Mouse (Mus musculus): Measurements from ENCODE around the gene Pacrg. TPM values are rescaled to one million over a fixed set of nuclear protein-coding genes. Genes with fewer than 3 reads are reported as not detected.

Pacrg gene
- total RNA-seq, 2 experiments from 2014 or later: 19.9 to 23.8 TPM

DNA sequence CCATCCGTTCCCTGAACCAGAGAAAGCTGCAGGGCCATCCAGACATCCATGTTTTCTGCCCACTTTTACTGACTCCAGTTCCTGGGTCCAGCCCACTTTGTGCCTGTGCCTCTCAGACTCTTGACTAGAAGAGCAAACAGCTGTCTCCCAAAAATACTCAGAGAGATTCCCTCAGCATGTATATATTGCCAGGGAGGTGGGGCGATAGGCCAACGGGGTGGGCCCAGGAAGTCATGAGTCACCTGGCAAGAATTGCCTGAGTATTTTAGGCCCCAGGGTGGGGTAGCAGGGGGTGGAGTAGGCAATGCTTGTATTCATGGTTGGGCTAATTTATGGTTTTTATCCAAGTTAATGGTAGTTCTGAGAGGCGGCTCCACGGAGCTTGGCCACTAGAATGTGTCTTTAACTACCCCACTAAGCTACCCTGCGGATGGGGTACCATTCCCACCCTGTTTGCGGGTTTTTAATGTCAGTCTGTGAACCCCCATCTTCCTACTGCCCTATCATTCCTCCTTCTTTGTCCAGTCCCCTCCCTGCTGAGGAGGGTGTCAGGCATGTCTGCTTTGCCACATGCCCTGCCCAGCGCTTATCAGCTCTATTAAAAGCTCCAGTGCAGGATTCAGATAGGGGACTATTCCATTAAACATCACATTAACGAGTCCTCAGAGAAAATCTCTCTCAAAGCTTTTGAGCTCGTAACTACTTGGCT lies 461.5 kb downstream of the Pacrg start:
- DNase-seq (ENCODE audit: low spot score in 2 of 2): no peak

DNA sequence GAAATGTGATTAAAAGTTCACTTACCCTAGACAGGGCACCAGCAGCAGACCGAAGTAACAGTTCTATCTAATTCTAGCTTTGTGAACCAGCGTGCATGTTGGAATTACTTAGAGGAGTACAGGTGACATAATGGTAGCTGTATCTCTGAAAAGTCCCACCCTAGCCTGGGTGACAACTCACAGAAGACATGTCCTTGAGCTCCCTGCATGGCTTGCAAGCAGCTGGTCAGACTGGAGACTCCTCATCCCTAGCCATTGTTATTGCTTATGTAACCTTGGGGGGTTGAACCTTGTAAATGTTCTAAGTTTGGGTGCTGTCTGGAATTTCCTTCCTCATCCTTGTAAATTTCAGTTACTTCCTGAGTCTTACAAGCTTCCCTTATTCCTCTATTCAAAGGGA lies 462.5 kb downstream of the Pacrg start:
- DNase-seq (ENCODE audit: low spot score in 2 of 2): no peak

GRCm38 (mm10) chr17:10374316-10374715 lies 465.8 kb downstream of the Pacrg start:
- DNase-seq (ENCODE audit: low spot score in 2 of 2): no peak

- DNase-seq (ENCODE audit: low spot score in 2 of 2): no peak
Observed at GRCm38 (mm10) chr17:10373727-10374126, 466.4 kb downstream of the Pacrg start.

GRCm38 (mm10) chr17:10372001-10372785 lies 467.9 kb downstream of the Pacrg start:
- no peak for DNase-seq (ENCODE audit: low spot score in 2 of 2)

DNA sequence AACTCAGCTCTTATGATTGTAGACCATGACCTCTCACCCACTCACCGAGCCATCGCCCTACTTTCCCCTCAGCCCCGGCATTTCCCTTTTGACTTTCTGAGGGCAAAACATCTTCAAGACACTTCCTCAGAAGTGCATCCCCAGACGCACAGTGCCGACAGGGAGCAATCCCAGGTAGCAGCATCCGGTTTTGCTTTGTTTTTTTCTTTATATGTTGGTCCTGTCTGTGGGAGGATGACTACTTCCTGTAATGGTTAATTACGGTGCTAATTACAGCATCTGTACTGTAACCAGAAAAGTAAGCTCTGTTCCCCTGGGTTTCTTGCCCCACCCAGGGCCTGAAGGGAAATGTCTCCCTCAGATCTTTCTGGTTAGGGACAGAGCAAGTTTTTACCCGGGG lies 468.6 kb downstream of the Pacrg start:
- no peak for DNase-seq (ENCODE audit: low spot score in 2 of 2)

- DNase-seq (ENCODE audit: low spot score in 2 of 2): no peak
Observed at GRCm38 (mm10) chr17:10370660-10371130, 469.4 kb downstream of the Pacrg start.

- no peak for DNase-seq (ENCODE audit: low spot score in 2 of 2)
Observed at GRCm38 (mm10) chr17:10369961-10370659, 470.0 kb downstream of the Pacrg start.

GRCm38 (mm10) chr17:10367044-10367443 lies 473.1 kb downstream of the Pacrg start:
- DNase-seq (ENCODE audit: low spot score in 2 of 2): no peak

DNA sequence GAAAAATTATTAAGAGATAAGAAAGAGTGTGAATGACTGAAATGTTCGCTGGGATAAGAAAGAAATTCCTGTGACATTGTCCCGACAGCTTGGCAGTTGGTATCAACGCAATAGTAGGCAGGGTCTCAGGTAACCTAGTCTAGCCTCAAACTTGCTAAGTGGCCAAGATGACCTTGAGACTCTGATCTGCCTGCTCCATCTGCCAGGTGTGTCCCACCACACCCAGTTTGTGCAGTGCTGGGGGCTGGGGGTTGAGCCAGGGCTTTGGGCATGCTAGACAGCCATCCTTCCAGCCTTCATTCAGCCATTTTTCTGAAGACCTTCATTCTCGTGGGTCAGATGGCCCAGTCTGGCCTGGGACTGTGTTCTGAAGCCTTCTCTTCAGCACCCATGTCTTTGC lies 473.5 kb downstream of the Pacrg start:
- no peak for DNase-seq (ENCODE audit: low spot score in 2 of 2)

DNA sequence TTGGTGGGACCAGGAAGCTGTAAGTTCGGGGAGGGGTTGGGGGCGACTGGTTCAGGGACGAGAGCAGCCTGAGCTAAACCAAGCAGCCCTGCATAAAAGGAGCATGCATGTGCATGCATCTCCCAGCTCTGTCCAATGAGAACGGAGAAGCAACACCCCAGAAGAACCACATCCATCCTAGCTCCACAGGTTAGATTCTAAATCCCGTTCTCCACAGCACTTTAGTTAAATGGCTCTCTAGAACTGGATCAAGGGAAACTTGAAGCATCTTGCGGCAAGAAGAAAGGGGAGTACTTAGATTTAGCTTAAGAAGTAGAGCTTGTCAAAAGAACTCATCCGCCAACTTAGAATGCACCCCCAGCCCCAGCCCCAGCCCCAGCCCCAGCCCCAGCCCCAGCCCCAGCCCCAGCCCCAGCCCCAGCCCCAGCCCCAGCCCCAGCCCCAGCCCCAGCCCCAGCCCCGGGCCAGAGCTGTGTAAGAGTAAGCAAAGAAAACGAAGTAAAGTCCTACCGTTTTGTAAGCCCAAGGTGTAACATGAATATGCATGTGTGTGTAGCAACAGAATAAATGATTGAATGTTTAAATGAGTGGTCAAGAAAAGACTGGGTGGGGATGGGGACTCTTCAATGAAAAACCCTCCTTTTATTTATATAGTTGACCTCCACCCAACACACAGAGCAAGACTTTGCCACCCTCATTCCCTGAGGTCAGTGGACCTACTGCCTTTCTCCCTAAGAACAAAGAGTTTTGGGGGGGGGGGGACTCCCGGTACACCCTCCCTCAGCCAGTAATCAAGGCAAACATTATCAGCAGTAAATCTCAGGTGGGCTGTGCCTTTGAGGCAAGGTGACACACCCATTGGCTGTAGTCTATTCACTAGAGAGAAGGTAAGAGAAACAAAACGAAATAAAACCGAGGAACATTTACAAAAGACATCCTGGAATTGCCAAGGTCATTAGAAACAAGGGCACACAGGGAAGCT lies 474.3 kb downstream of the Pacrg start:
- no peak for DNase-seq (ENCODE audit: low spot score in 2 of 2)

DNA sequence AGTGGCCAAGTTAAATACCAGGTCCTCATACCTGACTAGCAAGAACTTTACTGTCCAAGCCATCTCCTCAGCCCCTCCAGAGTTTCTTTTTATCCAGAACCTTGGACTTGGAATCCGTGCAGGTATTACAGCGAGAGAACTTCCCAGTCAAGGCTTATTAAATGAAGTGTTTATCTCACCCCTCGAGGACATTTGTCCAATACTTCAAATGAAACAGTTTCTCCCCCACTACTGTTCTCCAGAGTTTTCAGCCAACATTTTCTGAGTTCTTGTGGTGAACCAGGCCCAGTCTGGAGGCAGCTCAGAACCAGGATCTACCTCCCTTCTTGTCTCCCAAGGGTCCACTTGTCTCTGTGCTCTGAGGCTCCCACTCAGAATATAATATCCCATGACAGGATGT lies 477.0 kb downstream of the Pacrg start:
- no peak for DNase-seq (ENCODE audit: low spot score in 2 of 2)

DNA sequence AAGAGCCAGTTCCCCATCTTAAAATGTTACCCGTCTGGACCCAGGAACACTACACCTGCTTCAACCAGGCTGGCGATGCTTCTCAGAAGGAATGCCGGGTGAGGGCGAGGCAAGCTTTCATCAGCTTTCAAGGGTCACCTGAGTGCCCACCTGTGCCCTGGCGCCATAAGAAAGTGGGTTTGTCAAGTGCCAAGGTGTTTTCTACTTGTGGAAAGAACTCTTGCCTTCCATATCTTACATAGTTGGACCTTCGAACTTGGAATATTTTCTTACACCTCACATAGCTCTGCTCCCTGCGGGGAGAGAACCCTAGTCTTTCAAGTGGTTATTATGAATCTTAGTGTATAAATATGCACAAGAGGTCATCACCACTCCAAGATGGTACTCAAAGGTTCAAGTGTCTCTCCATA lies 478.2 kb downstream of the Pacrg start:
- no peak for DNase-seq (ENCODE audit: low spot score in 2 of 2)

DNA sequence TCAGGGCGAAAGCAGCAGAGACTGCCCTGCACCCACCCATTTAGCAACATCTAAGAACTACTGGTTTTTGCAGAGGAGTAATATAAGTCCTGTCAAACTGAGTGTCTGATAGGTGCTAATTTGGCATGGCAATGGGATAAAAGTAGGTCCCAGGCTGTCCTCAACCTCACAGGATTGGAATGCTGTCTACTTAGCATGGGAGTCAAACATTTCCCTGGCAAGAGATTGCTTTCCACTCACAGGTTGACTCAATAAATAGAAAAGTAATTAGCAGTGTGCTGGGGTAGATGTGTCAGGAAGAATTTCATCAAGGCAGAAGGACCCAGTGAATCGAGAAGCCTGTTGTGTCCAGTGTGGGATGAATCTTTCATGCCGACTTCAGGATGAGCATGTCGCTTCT lies 479.4 kb downstream of the Pacrg start:
- DNase-seq (ENCODE audit: low spot score in 2 of 2): no peak

DNA sequence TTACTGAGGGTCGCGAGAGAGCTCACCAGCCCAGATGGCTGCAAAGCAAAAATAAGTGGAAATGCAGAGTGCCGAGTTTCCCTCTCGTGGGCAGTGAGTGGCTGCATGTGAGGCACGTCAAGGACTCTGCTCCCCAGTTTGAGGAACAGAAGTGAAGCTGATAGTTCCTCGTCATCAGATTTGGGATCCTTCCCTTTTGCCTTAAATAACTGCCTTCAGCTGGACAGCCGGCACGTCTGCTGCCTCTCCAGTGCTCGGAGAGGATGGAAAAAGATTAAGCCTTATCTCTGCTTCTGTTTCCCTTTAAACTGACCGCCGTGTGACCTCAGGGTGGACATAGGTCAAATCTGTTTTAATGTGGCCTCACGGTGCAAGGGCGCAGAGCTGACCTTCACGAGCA lies 480.6 kb downstream of the Pacrg start:
- DNase-seq (ENCODE audit: low spot score in 2 of 2): no peak

DNA sequence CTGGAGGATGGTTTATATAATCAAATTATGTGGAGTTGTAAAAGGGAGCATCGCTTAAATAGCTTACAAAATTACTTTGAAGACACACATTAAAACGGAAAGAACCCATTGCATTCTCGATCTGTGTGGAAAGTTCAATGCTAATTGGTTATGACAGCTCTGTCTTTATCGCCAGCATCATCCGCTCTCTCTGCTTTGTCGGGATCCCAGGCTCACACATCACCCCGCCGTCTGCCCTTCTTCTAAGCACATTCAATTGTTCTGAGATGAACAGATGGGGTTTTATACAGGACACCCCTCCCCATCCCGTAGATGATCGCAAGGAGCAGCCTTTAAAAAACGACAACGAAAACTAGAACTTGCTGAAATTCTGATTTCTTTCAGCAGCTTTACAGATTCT lies 482.8 kb downstream of the Pacrg start:
- DNase-seq (ENCODE audit: low spot score in 2 of 2): peak in 1 of 2 experiments; percentile 64

- DNase-seq (ENCODE audit: low spot score in 2 of 2): no peak
Observed at GRCm38 (mm10) chr17:10356294-10356693, 483.8 kb downstream of the Pacrg start.

DNA sequence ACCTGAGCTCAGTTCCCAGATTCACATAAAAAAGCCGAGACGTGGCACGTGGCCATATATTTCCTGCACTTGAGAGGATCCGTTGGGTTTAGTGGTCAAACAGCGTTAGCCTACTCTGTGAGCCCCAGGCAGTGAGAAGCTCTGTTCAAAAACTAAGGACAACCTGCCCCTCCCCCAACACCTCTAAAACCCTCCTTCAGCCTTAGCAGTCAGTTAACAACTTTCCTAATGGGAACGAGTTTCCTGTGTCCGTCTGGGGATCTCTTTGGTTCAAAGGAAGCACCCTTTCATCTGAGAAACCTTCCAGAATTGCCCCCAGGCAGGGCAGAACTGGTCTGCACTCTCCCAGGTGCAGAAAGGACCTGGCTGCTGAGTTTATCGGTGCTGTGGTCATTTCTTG lies 484.4 kb downstream of the Pacrg start:
- DNase-seq (ENCODE audit: low spot score in 2 of 2): no peak

Data from layer of hippocampus, adult 18-20 months (tissue).